Mouse (Mus musculus) layer of hippocampus, adult 9-10 months (tissue): Measurements from ENCODE around the gene Hist3h2ba.

Source experiments
- DNase-seq: peaks from one replicate; pipeline ENCODE4 v3.0.0; 2022; ENCODE audit warnings: low spot score

Hist3h2ba gene

DNA sequence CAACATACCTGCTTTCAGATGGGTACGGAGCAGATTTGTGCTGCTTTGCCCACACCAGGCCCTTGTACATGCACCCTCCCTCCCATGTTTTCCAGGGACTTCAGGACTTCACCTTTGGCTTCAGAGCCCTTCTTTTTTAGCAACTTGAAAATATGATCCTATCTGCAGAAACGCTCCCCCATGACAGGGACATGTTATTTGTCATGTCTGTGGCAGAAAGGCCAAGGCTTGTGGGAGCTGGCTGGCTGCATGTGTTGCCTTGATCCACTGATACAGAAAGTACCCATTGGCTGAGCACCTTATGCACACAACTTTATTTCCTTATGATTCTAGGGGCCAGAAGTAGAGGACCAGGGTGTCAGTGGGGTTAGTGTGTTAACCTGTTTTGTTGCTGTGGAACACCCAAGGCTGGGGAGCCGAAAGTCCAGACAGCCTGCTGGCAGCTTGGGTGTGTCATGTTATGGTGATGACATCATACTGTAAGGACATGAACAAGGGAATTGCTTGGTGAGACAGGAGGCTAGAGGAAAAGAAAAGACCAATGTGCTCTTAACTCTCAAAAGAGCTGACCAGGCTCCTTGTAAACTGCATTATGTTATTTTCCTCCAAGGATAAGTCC, 36.7 kb downstream of the Hist3h2ba start:
- DNase-seq, result no peak

DNA sequence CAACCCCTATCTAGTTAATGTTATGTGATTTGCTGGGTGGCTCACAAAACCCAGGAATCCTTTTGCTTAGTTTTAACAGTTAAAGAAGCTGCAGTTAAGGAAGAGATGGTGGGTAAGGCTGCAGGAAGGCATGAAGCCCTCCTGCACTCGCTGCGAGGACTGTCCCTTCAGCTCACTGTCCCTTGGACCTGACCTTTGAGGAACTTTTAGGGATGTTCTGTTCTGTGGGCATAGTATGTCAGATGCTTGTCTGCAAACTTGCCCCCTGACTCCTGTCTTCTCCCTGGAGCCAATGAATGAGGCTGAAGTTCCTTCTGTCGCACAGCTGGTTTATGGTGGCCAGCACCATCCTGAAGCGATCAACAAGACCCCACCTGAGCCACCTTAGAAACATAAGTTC, 40.4 kb downstream of the Hist3h2ba start:
- DNase-seq, result no peak

DNA sequence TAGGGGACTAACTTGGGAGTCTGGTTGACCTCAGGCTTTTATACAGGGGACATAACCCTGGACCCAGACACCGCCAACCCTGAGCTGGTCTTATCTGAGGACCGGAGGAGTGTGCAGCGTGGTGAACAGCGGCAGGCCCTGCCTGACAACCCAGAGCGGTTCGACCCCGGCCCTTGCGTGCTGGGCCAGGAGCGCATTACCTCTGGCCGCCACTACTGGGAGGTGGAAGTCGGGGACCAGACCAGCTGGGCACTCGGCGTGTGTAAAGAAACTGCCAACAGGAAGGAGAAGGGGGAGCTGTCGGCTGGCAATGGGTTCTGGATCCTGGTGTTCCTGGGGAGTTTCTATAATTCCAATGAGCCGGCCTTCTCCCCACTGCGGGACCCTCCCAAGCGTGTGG, 41.4 kb downstream of the Hist3h2ba start:
- DNase-seq, result no peak

DNA sequence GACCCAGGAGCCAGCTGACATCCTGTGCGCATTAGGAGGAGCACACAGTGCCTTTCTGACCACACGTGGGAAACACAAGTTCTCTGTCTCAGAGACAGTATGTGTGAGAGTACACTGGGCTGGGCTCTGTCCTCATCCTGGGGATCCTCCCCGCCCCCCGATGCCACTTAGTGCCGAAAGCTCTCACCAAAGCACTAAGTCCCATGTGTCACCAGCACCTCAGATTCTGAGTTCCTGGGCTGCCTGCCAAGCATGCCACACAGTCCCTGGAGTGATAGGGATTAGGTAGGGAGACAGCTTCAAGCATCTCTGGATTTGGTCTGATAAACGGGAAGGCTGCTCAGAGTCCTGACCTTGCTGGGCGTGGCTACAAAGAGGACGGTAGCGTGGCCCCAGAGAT, 42.1 kb downstream of the Hist3h2ba start:
- DNase-seq, result no peak

DNA sequence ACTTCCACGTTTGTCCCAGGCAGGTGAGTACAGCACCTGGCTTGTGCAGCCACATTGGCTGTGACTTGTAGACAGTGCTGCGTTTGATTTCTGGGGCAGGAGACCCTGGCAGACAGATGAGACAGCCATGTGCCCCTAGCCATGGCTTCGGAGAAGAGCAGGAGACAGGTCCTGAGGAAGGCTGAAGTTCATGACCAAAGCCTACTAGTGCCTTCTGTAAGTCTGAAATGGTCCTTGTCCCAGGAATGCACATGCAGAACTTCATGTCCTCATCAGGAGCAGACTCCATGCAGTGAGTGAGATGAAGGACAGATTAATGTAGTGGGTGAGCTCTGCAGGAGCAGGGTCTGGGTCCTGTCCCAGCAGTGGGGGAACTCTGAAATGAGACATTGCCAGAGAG, 43.2 kb downstream of the Hist3h2ba start:
- no peak for DNase-seq

DNA sequence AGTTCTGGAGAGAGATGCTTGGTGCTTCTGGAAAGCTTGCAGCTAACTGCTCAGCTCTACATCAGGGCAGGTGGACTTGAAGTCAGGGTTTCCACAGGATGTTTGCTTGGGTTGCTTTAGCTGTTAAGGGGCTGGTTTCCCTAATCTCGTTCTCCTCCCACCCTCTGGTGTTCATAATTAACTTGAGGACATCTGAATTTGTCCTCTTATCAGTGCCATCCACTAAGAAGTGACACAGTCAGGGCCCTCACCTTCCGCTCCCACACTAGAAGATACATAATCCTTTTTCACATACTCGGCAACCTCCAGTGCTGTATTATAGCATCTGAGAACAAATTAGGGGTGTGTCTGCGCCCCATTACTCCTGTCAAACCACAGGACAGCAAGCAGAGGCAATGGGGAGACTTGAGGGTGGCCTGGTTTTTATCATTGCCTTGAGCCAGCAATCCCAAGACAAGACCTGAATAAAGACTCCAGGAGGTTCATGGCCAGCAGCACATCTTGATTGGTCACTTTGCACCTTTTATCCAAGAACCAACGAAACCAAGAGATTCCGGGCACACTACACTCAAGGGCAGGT, 44.5 kb downstream of the Hist3h2ba start:
- DNase-seq, result no peak

DNA sequence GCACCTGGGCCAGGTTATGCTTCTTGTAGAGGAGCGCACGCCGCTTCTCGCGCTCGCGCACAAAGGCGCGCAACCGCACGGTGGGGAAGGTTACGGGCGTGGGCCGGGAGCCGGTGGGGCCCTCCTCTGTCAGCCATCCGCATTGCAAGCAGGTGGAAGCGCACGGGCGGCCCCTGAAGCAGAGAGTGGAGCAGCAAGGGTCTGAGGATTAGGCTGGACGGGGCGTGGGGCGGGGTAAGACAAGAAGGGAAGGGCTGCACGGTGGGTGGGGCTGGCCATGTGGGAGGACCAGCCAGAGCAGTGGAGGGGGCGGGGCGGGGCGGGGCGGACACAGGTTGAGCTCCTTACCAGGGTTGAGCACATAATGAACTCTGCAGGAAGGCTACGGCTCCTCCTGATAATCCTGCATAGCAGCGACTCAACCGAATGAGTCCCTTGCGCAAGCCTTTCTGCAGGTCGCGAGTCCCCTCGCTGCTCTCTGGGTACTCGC, 45.7 kb downstream of the Hist3h2ba start:
- no peak for DNase-seq

DNA sequence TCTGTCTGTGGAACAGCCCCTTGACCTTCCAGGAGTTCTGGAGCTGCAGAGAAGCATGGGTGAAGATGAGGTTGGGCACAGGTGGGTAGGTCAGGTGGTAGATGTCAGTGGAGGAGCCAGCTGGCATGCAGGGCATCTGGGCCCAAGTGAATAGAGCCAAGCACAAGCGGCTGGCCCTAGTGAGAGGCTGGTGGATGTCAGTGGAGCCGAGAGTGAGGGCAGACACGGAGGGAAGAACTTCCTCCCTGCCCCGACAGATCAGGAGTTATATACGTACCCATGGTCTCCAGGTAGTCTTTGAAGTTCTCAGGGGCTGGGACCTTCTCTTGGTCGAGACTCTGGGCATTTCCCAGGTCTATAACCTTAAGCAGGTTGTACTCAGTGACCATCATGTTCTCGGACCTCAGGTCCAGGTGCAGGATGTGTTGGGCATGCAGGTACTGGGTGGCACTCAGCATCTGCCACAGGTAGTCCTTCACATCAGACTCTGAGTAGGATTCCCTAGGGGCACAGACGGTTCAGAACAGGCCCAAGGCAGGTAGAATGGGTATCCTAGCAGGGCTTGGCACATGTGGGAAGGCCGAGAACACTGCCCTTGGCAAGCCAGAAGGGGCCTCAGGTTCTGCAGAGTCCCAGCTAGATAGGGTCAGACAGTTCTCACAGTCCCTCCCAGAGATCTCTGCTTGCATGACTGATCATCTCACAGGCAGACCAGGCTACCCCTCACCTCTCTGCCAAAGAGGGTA, 46.5 kb downstream of the Hist3h2ba start:
- DNase-seq, result no peak

DNA sequence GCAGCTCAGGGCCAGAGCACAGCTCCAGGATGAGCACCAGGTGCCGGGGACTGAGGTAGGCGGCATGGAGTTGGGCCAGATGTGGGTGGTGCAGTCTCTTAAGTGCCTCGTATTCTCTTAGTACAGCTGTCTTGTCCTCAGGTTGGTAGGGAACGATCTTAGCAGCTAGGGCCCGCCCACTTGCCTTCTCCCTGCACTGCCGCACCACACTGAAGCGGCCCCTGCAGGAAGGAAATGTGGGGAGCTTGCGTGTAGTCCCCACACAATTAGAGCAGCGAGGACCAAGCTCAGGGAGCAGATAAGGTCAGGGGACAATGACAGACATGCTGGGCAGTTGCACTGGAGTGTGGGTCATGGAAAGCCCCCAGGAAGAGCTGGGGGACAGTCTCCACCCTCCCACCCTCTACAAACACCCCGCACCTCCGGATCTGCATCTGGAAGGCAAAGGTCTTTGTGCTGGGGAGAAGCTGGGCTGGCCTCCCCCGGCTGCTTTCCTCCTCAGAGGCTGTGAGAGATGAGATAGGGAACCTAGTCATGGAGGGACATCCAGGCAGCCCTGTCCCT, 47.2 kb downstream of the Hist3h2ba start:
- no peak for DNase-seq

DNA sequence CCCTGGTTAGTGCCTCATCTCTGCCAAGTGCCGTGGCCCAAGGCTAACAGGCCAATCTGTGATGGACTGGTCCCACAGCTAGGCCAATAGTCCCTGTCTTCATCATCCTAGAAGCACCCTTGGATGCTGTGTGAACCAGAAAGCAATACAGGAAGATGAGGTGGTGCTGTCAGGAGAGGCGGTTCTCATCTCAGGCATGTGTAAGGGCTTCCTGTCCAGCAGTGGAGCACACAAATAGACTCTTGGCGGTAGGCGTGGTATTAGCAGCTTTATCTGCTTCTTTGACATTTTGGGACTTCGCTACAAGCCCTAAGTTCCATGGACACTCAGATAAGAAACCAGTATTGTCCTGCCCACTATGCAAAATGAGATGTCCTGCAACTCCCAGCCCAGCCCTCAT, 48.8 kb downstream of the Hist3h2ba start:
- no peak for DNase-seq
